Mouse (Mus musculus) midbrain, embryonic 11.5 days (tissue): ENCODE data around the gene Snx14. TPM values are rescaled to one million over a fixed set of nuclear protein-coding genes. Genes with fewer than 3 reads are reported as not detected.

Experiments
- ATAC-seq: fragments of 200-750 bp; cut with Nextera tagmentation; 2 replicates; pipeline ENCODE4 v1.8.0; 2017; ENCODE audit warnings: moderate TSS enrichment, moderate library complexity; ENCODE audit not compliant: low FRiP score
- DNase-seq: peaks from one replicate; pipeline ENCODE4 v3.0.0; 2015; ENCODE audit warnings: low spot score; ENCODE audit errors: missing footprints
- H3K27ac ChIP-seq: fragments of 300-500 bp; sonication (generic); 2 replicates; pipeline ENCODE4 v1.5.1; 2014; ENCODE audit warnings: low read depth, low read length
- H3K27me3 ChIP-seq: fragments of 300-500 bp; sonication (generic); 2 replicates; pipeline ENCODE4 v1.6.1; 2014; ENCODE audit warnings: mild to moderate bottlenecking, low read length, moderate library complexity, mixed read lengths; ENCODE audit not compliant: control insufficient read depth, insufficient read depth
- H3K36me3 ChIP-seq: fragments of 300-500 bp; sonication (generic); 2 replicates; pipeline ENCODE4 v1.6.1; 2014; ENCODE audit warnings: mild to moderate bottlenecking, low read length, moderate library complexity, mixed read lengths; ENCODE audit not compliant: control insufficient read depth, insufficient read depth
- H3K4me1 ChIP-seq: fragments of 300-500 bp; sonication (generic); 2 replicates; pipeline ENCODE4 v1.6.1; 2014; ENCODE audit warnings: low read length; ENCODE audit not compliant: control insufficient read depth, insufficient read depth
- H3K4me2 ChIP-seq: fragments of 300-500 bp; sonication (generic); 2 replicates; pipeline ENCODE4 v1.6.1; 2014; ENCODE audit warnings: mild to moderate bottlenecking, moderate library complexity
- H3K4me3 ChIP-seq: fragments of 300-500 bp; sonication (generic); 2 replicates; pipeline ENCODE4 v1.5.1; 2014; ENCODE audit warnings: low read depth, low read length
- H3K9ac ChIP-seq: fragments of 300-500 bp; sonication (generic); 2 replicates; pipeline ENCODE4 v1.6.1; 2014; ENCODE audit warnings: low read length
- H3K9me3 ChIP-seq: fragments of 300-500 bp; sonication (generic); 2 replicates; pipeline ENCODE4 v1.6.1; 2016; ENCODE audit warnings: low read length; ENCODE audit not compliant: control insufficient read depth
- WGBS: fragments of 180-500 bp; shearing (Covaris S2); extraction: QIAGEN DNeasy Blood & Tissue Kit; methylation state at CpG from one replicate; pipeline ENCODE4 v1.1.7; 2014; 5-methylcytosine and 5-hydroxymethylcytosine counted together
- polyA plus RNA-seq: library from polyadenylated mRNA; unstranded; fragments of >200 nt; fragmentation: Nextera tagmentation; extraction: Ambion mirVana; gene quantifications from 2 replicates; pipeline ENCODE4 v1.2.1, GENCODE M21; 2014

Gene Snx14
- polyA plus RNA-seq, 1 experiment from 2014 or later, result 22.8 TPM

- ATAC-seq, result no peak
- Histone ChIP-seq H3K4me3 (no peak overlapping the region), H3K9ac (no peak overlapping the region), H3K4me1 (no peaks in the 10 kb centered on the region), H3K9me3 (no peaks in the 10 kb centered on the region), H3K36me3 (no peaks in the 10 kb centered on the region), H3K27ac (no peak overlapping the region), H3K4me2 (no peak overlapping the region), H3K27me3 (no peaks in the 10 kb centered on the region)
- no peak for DNase-seq
- 85% methylated on average over 2 of the region's 2 CpGs for WGBS
Observed at GRCm38 (mm10) chr9:88371201-88371600, 67.6 kb downstream of the Snx14 start.

DNA sequence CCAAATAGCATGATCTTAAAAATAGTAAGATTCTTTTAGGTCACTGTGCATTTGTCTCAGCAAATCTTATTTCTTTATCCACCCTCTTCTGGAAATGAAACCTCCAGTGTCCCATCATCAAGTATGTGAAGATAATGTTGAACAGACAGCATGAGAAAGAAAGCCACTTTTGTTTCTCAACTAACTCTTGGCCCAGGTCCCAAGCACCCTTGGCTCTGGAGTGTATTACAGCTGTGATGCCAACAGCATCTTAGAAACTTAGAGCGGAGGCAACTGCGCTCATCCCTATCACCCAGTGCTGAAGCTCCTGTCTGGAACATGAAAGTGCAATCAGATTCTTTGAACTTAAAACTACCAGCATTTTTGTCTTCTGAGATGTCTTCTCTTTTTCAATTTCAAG is 69.1 kb downstream of the Snx14 start:
- no peaks in the 10 kb centered on the region for H3K36me3 ChIP-seq

DNA sequence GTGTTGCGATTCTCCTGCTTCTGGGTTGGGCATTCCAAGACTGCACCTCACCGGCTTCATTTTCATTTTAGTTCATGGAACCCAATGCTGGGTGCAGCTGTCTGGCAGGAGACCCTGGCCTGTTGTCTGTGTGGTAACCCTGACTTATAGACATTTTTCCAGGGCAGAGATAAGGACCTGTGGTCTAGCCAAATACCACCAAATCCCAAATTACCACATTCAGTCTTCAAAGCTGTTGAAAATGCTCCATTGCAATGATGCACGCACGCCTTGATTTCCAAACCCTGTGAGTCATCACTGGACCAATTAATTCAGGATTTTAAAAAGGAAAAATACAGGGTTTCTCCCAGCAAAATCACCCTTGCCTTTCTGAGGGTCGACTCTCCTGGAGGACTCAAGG is 70.3 kb downstream of the Snx14 start:
- H3K9me3 ChIP-seq, result no peaks in the 10 kb centered on the region
- H3K4me2 ChIP-seq, result no peak overlapping the region
- no peak for ATAC-seq
- DNase-seq, result no peak
- H3K36me3 ChIP-seq, result no peaks in the 10 kb centered on the region
- H3K27ac ChIP-seq, result no peak overlapping the region
- H3K27me3 ChIP-seq, result no peaks in the 10 kb centered on the region
- H3K4me3 ChIP-seq, result no peak overlapping the region
- no peak overlapping the region for H3K9ac ChIP-seq
- 91% methylated on average over 5 of the region's 5 CpGs for WGBS
- H3K4me1 ChIP-seq, result no peaks in the 10 kb centered on the region

More for the DNA sequence above, 69.1 kb downstream of the Snx14 start:
- H3K9me3 ChIP-seq, result no peaks in the 10 kb centered on the region
- H3K4me3 ChIP-seq, result no peak overlapping the region
- WGBS, result 98% methylated on average over 2 of the region's 2 CpGs
- H3K4me2 ChIP-seq, result no peak overlapping the region
- no peak overlapping the region for H3K27ac ChIP-seq
- H3K4me1 ChIP-seq, result no peaks in the 10 kb centered on the region
- DNase-seq (no peak), ATAC-seq (no peak)
- no peak overlapping the region for H3K9ac ChIP-seq
- no peaks in the 10 kb centered on the region for H3K27me3 ChIP-seq

DNA sequence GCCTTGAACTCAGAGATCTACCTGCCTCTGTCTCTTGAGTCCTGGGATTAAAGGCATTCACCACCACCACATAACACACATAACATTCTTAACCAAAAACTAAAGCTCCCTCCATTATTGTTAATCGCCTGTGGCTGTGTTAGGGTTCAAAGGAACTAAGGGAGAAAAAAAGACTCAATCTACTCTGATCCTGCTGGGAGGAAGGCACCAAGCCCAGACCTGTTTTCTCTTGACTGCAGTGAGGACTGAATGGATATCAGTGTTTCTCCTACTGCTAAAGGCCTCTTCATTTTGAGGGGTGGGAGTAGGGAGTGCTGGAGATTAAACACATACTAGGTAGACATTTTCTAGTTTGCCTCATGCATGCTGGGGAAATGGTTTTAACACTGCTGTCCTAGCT is 71.0 kb downstream of the Snx14 start:
- Histone ChIP-seq H3K27ac (no peak overlapping the region), H3K9me3 (no peaks in the 10 kb centered on the region), H3K36me3 (no peaks in the 10 kb centered on the region), H3K4me3 (no peak overlapping the region), H3K4me1 (no peaks in the 10 kb centered on the region), H3K27me3 (no peaks in the 10 kb centered on the region), H3K9ac (no peak overlapping the region), H3K4me2 (no peak overlapping the region)
- ATAC-seq (no peak), DNase-seq (no peak)
- WGBS, result 63% methylated on average over 1 of the region's 1 CpGs

DNA sequence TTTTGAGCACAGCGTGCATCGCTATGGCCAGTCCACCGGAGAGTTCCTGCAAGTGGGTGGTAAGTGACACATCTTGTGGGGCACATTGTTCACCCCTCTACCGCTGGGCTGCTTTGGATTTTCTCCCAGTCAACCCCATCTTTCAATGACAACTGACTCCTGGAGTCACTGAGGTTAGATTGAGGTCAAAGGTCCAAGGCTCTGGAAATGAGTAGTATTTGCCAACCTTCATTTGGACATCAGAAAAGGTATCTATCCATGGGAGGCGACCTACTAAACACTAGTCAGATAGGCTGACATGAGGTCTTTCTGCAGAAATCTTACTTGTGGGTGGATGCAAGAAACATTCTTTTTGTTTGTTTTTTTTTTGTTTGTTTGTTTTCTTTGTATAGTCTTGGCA is 71.4 kb downstream of the Snx14 start:
- H3K9ac ChIP-seq, result no peak overlapping the region
- no peaks in the 10 kb centered on the region for H3K9me3 ChIP-seq
- no peaks in the 10 kb centered on the region for H3K4me1 ChIP-seq
- ATAC-seq (no peak), DNase-seq (no peak)
- H3K36me3 ChIP-seq, result no peaks in the 10 kb centered on the region
- H3K4me2 ChIP-seq, result no peak overlapping the region
- no peaks in the 10 kb centered on the region for H3K27me3 ChIP-seq
- no peak overlapping the region for H3K27ac ChIP-seq
- WGBS, result 81% methylated on average over 5 of the region's 5 CpGs
- no peak overlapping the region for H3K4me3 ChIP-seq

- no peak overlapping the region for H3K4me3 ChIP-seq
- H3K4me2 ChIP-seq, result no peak overlapping the region
- H3K27ac ChIP-seq, result no peak overlapping the region
- 89% methylated on average over 4 of the region's 4 CpGs for WGBS
- H3K4me1 ChIP-seq, result no peaks in the 10 kb centered on the region
- ATAC-seq, result no peak
- H3K9ac ChIP-seq, result no peak overlapping the region
- H3K36me3 ChIP-seq, result no peaks in the 10 kb centered on the region
- no peaks in the 10 kb centered on the region for H3K27me3 ChIP-seq
- no peaks in the 10 kb centered on the region for H3K9me3 ChIP-seq
- no peak for DNase-seq
Observed at GRCm38 (mm10) chr9:88366819-88367218, 71.9 kb downstream of the Snx14 start.

DNA sequence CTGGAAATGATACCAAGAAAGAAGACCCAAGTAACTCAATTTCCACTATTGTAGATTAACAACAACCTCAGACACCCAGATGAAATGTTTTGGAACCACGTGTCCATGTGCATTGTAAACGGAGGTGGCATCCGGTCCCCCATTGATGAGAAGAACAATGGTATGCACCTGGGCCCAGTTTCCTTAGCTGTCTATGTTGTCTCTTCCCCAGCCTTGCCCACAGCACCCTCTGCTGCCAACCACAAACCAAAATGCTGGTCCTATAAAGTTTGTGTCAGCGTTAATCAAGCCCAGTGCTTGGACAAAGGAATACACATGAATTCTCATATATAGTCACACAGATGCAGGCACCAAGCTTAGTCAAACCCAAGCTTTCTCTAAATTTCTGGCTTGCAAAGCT is 72.5 kb downstream of the Snx14 start:
- ATAC-seq (no peak), DNase-seq (no peak)
- H3K27ac ChIP-seq, result no peak overlapping the region
- H3K9ac ChIP-seq, result no peak overlapping the region
- H3K4me2 ChIP-seq, result no peak overlapping the region
- no peaks in the 10 kb centered on the region for H3K4me1 ChIP-seq
- H3K9me3 ChIP-seq, result no peaks in the 10 kb centered on the region
- H3K27me3 ChIP-seq, result no peaks in the 10 kb centered on the region
- H3K36me3 ChIP-seq, result no peaks in the 10 kb centered on the region
- 82% methylated on average over 4 of the region's 4 CpGs for WGBS
- H3K4me3 ChIP-seq, result no peak overlapping the region

DNA sequence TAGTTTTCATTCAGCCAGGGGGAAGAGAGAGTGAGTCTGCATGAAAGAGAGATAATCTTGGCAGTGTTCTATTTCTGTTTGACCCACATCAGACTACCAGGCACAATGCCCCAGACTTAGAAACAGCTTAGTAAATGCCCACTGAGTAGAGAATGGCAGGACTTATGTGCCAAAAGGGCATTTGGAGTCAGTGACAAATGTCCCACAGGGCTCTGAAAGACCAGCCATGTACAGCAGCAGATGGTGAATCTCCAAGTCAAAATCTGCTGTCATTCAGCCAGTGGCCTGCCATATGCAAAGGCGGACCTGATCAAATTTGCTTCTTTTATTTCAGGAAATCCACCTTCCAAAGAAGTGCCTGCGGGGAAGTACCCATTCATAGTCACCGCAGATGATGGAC is 75.7 kb downstream of the Snx14 start:
- Histone ChIP-seq H3K36me3 (no peaks in the 10 kb centered on the region), H3K9me3 (no peaks in the 10 kb centered on the region), H3K4me3 (no peak overlapping the region), H3K27me3 (no peaks in the 10 kb centered on the region), H3K4me2 (no peak overlapping the region), H3K9ac (no peak overlapping the region), H3K4me1 (no peaks in the 10 kb centered on the region), H3K27ac (no peak overlapping the region)
- no peak for ATAC-seq
- no peak for DNase-seq
- 97% methylated on average over 3 of the region's 3 CpGs for WGBS

- no peaks in the 10 kb centered on the region for H3K27me3 ChIP-seq
- H3K27ac ChIP-seq, result no peak overlapping the region
- no peaks in the 10 kb centered on the region for H3K36me3 ChIP-seq
- no peak for DNase-seq
- H3K9ac ChIP-seq, result no peak overlapping the region
- no peak overlapping the region for H3K4me3 ChIP-seq
- no peaks in the 10 kb centered on the region for H3K4me1 ChIP-seq
- no peak overlapping the region for H3K4me2 ChIP-seq
- ATAC-seq, result peak; percentile 39; the same call in 1 of the 2 replicates
- no peaks in the 10 kb centered on the region for H3K9me3 ChIP-seq
- WGBS, result 41% methylated on average over 5 of the region's 5 CpGs
Observed at GRCm38 (mm10) chr9:88362055-88362850, 76.5 kb downstream of the Snx14 start.
